Mouse (Mus musculus) c-Kit-negative CD71-positive TER-119-positive erythroid progenitor cells, embryonic 14.5 days (primary cell): ENCODE results near the gene Cabcoco1.

ENCODE experiments used
- DNase-seq: peaks from one replicate; pipeline ENCODE4 v3.0.0-alpha.2; 2013; ENCODE audit warnings: low read depth, low spot score

Gene Cabcoco1

DNA sequence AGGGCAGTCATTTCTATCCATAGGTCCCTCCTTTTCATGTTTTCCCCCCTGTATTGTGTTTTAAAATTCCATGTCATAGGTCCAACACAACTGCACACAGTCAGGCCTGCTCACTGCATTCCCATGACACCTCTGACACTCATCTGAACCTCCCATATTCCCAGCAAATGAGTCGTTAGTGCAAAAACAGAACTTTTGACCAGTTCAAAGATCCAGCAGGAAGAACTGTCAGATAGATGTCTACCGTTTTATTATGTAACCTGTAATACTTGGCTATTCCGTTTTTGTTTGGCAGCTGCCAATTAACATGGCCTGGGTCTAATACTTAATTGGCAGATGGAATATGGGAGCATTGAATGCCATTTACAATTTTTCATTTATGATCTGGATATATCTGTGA, 34.0 kb downstream of the Cabcoco1 start:
- no peak for DNase-seq

DNA sequence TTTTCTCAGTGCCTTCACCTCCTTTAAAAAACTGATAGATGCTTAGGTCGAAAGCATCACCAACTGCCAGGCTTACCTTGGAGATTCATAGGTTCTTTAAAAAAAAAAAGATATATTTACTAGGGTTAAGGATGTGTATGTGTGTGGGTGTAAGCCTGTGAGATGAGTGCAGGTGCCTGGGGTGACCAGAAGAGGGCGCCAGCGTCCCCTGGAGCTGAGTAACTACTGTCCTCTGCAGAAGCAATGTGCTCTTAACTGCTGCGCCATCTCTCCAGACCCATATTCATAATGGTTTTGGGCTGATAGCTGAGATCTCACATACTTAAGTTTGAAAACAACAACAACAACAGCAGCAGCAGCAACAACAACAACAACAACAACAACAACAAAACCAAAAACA, 35.5 kb downstream of the Cabcoco1 start:
- no peak for DNase-seq

GRCm38 (mm10) chr10:68504586-68505152, 37.0 kb downstream of the Cabcoco1 start:
- DNase-seq = no peak

- no peak for DNase-seq
Observed at GRCm38 (mm10) chr10:68501067-68501466, 40.6 kb downstream of the Cabcoco1 start.

GRCm38 (mm10) chr10:68495246-68495645, 46.5 kb downstream of the Cabcoco1 start:
- DNase-seq = no peak

DNA sequence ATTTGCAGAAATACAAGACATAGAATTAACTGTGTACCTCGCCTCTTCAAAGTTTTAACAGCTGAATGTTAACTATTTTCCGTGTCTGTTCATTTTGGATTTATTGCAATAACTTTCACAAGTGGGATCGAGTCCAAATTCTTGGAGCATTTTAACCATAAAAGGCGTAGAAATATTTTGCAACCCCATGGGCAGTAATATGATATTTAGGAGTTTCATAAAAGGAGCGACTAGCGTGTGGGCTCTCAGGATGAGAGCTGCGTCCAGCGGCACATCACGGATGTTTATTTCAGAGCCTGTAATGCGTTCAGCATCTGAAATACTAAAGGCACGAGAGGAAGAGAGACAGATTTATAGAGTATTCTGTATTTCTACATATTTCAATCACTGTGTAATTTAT, 50.1 kb downstream of the Cabcoco1 start:
- no peak for DNase-seq

GRCm38 (mm10) chr10:68490781-68491180, 50.9 kb downstream of the Cabcoco1 start:
- DNase-seq = no peak

GRCm38 (mm10) chr10:68472799-68473198, 68.9 kb downstream of the Cabcoco1 start:
- DNase-seq = no peak

DNA sequence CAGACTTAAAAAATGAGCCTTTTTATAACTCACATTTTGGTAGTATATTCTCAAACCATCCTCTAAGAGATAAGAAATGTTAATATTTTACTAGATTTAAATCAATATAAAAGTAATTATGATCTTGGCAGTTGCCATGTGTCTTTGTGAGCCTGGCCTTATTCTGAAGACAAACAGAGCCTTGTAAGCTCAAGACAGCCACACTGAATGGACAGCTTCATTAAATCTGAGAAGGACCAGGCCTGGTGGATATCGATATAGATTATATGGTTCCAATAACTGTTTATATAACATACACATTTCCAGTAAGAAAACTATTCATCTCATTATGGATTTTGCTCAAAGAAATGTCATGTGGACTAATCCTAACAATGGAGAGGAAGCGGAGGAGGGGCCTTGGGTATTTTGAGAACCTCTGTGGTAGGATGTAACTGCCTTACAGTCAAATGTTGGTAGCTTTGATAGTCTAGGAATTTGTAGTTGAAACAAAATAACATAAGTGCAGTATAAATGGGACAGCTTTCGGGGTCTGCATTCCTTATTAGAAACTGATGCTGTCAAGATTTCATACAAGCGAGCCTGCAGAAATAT, 75.9 kb downstream of the Cabcoco1 start:
- DNase-seq = no peak

DNA sequence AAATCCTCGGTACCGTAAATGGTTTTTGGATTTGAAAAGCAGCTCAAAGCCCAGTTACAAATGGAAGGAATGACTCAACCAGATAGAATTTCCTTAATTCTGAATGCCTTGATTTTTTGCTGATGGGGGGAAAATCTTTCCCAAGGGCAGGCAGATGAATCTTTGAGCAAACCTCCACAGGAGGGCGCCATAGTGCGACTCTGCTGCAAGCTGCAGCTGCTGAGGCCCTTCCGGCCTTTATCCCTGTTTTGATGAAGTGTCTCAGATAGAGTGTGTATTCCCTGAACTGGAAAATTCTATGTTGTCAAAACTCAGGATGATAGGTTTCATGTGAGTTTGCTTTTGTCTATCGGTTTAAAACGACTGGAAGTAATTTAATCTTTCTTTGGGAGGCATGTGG, 76.8 kb downstream of the Cabcoco1 start:
- no peak for DNase-seq

GRCm38 (mm10) chr10:68459784-68460183, 81.9 kb downstream of the Cabcoco1 start:
- no peak for DNase-seq

DNA sequence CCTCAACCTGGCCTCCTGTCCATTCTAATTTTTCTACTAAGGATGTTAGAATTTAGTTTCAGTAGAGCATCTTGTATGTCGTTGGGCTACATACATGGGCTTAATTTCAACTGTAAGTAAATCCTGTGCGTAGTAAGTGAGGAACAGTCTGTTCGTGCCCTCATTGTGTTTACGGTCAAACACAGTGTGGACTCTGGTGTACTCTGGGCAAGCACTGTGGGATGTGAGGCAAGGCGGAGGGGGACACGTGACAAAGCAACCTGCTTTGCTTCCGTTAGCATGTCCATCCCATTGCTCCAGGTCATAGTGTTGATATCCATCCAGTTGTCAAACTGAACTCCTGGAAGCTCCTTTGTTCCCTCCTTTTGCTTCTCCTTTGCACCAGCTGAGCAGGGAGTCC, 84.7 kb downstream of the Cabcoco1 start:
- no peak for DNase-seq

- no peak for DNase-seq
Observed at GRCm38 (mm10) chr10:68454541-68454940, 87.2 kb downstream of the Cabcoco1 start.

GRCm38 (mm10) chr10:68446797-68447125, 94.9 kb downstream of the Cabcoco1 start:
- DNase-seq = no peak

GRCm38 (mm10) chr10:68445876-68446796, 95.6 kb downstream of the Cabcoco1 start:
- no peak for DNase-seq

DNA sequence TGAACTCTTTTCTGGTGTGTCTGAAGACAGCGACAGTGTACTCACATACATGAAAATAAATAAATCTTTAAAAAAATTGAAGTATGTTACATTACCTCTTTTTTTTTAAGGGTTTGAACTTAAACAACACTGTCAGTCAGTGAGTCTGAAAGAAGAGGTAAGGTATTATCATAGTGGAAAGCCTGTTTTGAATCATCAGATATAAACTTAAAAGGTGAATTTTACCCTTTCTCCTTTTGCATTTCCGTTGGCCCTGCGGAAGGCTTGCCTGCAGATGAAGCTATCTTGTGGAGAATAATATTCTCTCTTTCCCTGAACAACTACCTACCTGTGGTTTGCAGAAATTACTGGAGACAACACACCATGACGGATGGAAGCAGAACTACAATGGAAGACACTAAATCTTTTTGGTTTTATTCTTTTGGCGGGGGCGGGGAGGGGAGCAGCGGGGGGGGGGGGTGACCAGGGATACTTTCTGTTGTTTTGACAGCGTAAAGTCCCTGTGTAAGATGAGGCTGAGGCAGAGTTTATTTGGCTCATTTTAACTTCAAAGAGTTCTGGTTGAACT, 96.4 kb downstream of the Cabcoco1 start:
- no peak for DNase-seq

GRCm38 (mm10) chr10:68444361-68445114, 97.2 kb downstream of the Cabcoco1 start:
- DNase-seq = no peak

GRCm38 (mm10) chr10:68443132-68443531, 98.6 kb downstream of the Cabcoco1 start:
- DNase-seq = no peak

DNA sequence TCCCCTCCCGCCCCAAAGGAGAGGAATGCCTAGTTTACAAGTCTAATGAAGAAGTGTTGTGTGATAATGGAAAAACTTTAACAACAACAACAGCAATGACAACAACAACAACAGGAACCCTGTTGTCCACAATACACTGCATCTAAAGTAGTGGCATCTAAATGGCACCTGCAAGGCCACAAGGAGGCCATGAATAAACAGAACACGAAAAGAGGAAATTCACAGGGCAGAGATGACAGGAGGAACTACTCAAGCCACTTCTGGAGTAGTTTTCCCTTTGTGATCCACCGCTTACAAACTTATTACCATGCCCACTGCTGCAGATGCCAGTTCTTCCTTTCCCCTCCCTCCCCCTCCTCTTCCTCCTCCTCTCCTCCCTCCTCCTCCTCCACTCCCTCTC, 99.0 kb downstream of the Cabcoco1 start:
- DNase-seq = no peak

GRCm38 (mm10) chr10:68441931-68442662, 99.6 kb downstream of the Cabcoco1 start:
- DNase-seq = no peak

- DNase-seq = no peak
Observed at GRCm38 (mm10) chr10:68440515-68440914, 101.2 kb downstream of the Cabcoco1 start.
